Mouse (Mus musculus) liver (tissue): ENCODE data around the gene Zfp768.
A peak's percentile ranks its signal among the peaks of the same experiment; 100 is the strongest.

Experiments used
- DNase-seq: peaks from one replicate; pipeline ENCODE4 v3.0.0-alpha.2; 2020; ENCODE audit warnings: mixed read lengths

Zfp768 gene

DNA sequence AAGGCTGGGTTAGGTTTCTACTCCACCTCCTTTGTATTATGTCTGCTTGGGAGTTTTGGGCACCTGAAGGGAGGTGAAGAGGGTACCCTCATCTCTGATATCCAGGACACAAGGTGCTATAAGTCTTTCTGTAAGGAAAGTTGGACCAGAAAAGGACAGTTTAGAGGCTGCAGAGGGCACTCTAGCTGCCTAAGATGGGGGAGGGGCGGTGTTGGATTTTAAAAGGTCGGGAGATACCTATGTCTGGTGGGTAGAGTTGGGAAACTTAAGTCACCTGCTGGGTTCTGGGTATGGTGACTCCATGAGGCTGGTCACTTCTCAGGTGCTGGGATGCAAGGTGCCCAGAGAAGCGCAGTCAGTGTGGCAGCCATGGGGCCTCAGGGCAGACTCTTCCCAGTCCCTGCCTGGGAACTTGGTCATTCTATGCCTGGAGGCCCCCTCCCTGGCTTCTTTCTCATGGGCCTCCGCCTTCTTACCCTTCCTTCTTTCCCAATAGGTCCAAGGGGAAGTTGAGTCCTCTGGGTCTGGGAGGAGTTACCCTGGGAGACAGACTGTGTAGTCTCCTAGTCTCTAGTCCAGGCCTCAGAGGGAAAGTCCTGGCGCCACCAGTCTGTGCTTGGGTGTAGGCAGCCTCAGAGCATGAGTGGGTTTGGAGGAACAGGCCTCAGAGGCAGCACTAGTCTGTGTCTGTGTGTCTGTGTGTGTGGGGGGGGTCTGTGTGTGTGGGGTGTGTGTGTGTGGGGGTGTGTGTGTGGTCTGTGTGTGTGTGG lies 48.4 kb downstream of the Zfp768 start:
- no peak for DNase-seq

DNA sequence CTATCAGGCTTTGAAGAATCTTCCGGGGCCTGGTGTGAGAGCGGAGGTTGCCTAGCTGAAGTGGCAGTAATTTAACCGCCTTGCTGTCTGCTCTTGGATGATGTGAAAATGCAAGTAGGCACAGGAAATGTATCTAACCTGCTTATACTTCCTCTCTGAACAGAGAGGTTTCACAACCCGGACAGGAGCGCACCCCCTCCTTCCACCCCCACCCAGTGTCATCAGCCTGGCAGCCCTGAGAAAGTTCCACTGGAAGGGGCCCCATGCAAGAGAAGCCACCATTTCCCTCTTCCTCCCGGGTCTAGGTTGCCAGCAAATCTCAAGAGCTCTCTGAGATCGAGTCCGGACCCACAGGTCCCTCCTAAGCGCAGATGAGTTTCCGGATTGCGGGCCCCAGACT lies 49.3 kb downstream of the Zfp768 start, which contains the start of gene Itgal:
Gene Itgal, plus strand, starts transcription at position 163 of the 400 bp plus-strand sequence.
- peak; percentile 36 for DNase-seq
